Mouse (Mus musculus): ENCODE measurements around the gene Sirt4. TPM values are rescaled to one million over a fixed set of nuclear protein-coding genes. Genes with fewer than 3 reads are reported as not detected.
"Not testable (repeated sequence)": the region's sequence is repeated elsewhere in the genome, so short reads cannot be mapped to it uniquely, and the experiment has no call there.

Gene Sirt4
- 3.1 and 5.9 TPM in 2 replicates for total RNA-seq (2015; ENCODE audit: low replicate concordance)
- 0.60 and 2.0 TPM in 2 replicates for total RNA-seq (2017; ENCODE audit: low replicate concordance)

DNA sequence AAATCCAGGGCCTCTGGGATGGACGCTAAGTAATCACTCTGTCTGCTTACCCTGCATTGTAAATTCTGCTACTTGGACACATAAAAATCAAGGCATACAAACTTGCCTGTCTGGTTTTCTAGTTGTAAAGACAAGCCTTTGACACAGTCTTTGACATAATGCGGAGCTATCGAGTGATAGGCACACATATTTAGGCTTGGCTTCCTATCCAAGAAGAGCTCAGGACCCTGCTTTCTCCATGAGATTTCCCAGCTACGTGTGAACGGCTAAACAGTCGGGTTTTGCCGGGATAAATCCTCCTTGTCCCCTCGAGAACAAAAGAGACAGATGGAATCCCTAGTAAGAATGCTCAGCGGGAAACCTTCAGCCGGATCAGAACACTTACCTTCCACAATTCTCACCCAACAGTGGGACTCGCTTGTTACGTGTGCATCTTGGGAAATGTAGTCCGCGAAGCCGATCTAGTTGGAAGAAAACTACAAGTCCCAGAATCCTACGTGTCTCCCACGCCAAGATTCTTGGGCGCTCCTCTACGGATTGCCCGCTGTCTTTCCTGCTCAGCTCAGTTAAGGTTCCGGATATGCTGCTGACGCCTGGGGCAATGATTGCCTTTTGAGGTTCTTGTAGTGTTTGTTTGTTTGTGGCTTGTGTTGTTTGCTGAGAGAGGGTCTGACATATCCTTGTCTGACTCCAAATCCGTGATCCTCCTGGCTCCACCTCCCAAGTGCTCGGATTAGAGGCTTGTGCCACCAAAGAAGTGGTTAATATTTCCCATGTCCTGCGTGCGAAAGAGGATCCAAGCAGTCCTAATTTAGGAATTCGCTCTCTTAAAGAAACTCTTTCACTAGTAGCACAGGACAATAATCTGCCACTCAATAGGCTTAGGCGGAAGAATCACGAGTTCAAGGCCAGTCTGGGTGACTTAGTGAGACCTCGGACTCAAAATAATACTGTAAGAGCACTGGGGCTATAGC is at the start of gene Sirt4:
Sirt4 (minus strand) TSS at position 779 of the 974 bp plus-strand sequence.
- peak; percentile 96 for ATAC-seq (replicated peaks; ENCODE audit: low FRiP score, poor library complexity, severe bottlenecking)

DNA sequence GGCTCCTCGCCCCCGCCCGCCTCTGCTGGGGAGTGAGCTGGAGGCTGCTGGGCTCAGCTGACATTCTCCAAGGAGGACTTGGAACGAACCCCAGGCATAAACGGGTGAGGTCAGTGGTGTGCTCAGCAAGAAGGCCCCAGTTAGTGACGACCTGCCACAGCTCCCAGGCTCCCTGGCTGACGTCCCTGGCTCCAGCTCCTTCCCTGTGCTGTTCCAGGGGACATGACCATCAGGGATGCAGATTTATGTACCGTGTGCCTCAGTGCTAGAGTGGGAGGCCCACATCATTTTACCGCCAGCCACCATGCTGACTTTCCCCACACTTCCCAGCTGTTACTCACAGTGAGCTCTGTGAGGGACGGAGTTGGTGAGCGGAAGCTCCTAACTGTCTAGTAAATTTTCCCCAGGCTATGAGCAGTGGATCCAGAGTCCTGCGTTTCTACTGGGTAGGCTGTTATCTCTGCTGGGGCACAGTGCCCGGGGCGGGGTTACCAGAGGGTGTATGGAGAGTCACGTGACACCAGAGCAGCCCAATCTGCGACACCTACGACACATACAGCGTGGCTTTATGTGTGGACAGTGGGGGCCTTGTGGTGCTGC is 47.2 kb upstream of the Sirt4 start:
- peak; percentile 90 for ATAC-seq (replicated peaks; ENCODE audit: low FRiP score, poor library complexity, severe bottlenecking)

DNA sequence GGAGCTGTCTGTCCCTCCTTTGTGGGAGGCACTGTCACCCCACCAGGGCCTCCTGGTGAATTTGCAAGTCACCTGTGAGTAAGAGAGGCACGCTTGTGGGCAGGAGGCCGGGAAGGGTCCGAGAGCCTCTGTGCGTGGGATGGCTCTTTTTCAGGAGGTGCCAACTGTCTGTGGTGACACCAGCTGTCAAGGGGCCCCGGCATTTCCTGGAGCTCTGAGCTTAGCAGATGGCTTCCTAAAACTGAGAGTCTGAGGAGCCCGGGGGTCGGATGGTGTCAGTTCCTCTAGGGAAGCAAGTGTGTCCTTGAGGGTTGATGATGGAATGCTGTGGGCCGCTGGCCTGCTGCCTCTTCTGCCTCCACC is 45.9 kb upstream of the Sirt4 start:
- no peak for ATAC-seq (replicated peaks; ENCODE audit: low FRiP score, poor library complexity, severe bottlenecking)

DNA sequence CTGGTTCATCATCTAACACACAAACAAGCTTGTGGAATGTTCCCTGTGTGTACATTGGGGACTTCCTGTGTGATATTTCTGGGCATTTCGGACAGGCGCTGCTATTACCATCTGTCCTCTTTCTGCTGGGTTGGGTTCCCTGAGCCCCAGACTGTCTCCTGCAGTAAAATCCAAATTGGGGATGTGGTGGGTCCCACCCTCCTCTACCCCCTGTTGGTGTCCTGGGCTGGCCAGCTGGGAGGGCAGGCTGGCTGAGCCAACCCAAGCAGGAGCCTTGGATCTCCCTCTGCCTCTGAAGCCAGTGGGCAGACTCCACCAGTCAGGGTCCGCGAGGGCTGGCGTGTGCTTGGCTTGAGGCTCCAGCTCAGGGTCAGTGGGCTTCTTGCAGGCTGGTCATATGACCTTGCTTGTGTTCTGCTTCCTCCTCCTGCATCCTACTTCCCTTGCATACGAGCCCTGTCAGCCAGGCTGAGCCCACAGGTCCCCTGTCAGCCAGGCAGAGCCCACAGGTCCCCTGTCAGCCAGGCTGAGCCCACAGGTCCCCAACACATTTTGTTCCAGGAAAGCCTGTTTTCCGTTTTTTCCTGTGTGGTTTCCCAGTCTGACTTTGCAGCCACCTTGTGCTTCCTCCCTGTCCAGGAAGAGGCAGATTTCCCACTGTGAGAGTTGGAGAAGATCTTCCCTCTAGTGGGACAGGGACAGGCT is 45.4 kb upstream of the Sirt4 start:
- ATAC-seq (replicated peaks; ENCODE audit: low FRiP score, poor library complexity, severe bottlenecking), result no peak

DNA sequence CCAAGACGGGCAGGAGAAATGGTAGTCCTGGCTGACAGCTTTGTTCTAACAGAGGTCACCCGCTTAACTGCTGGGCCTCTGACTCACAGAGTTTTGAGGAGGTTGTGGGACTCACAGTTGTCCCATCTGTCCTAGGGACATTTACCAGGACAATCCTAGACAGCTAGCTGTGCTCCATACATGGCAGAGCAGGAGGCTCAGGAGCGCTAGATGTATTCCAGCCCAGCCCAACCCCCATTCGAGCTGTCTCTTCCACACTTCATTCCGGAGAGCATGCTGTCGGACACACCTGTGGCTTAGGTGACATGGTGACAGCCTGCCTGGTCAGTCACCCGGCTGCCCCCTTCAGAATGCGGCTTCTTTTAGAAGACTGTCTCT is 44.8 kb upstream of the Sirt4 start:
- no peak for ATAC-seq (replicated peaks; ENCODE audit: low FRiP score, poor library complexity, severe bottlenecking)

DNA sequence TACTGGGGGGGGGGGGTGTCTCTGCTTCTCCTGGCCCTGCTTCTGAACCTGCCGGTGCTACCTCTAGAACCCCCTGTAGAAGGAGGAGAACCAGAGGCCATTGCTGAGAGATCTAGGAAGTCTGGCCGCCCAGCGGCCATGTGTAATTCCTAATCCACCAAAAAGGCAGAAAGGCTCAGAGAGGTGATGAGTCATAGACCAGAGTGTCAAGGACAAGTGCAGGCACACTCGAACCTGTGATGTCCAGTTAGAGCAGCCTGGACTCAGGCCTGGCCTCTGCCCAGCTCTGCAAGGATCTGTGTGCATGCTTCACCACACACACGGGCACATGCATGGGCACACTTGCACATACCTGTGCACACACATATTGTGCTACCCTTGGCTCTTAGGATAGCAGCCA is 43.6 kb upstream of the Sirt4 start:
- no peak for ATAC-seq (replicated peaks; ENCODE audit: low FRiP score, poor library complexity, severe bottlenecking)

DNA sequence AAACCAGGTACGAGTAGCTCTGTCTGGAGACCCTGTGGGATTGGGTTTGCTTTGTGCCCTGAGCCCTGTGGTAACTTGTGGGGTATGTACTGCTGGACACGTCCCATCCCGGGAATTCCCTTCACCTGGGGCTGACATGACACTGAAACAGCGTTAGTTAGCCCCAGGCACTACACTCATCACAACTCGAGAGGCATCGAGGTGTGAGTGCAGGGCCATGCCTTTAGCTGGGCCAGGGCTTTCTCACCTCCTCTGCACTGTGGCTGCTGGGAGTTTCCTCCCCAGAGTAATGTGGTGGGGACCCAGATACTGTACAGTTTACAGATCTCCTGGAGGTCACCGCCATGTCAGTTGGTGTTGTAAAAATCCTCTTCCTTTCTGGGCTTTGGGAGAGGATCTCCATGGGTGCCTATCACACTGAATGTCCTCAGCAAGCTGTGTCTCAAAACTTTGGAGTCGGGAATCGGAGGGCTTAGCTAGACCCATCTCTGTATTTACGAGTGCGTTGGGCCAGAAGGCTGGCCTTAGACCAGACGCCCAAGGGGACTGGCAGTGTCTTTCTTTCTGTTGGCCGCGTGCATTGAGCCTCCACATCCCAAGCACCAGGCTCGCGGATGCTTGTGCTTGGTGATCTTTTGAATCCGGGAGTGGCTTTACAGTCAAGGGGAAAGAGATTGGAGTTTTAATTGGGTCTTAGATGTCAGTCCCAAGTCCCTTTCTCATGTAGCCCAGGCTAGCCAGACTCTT is 42.1 kb upstream of the Sirt4 start:
- no peak for ATAC-seq (replicated peaks; ENCODE audit: low FRiP score, poor library complexity, severe bottlenecking)

DNA sequence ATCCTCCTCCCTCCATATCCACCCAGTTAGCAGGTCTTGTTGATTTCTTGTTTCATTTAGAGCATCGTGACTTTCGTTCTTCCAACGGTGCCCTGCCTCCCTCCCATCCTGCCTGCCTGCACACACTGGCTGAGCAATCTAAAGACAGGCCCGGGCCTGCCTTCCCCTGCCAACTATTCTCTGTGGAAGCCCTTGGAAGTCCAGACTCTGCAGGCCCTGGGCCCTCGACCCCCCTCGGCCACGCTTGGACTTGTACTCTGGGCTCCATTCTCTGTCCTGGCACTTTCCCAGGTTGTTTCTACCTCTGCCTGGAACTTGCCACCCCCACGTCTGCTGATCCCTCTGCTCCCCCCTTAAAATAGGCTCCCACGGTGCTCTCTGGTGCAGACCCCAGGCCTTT is 41.4 kb upstream of the Sirt4 start:
- ATAC-seq (replicated peaks; ENCODE audit: low FRiP score, poor library complexity, severe bottlenecking), result no peak

DNA sequence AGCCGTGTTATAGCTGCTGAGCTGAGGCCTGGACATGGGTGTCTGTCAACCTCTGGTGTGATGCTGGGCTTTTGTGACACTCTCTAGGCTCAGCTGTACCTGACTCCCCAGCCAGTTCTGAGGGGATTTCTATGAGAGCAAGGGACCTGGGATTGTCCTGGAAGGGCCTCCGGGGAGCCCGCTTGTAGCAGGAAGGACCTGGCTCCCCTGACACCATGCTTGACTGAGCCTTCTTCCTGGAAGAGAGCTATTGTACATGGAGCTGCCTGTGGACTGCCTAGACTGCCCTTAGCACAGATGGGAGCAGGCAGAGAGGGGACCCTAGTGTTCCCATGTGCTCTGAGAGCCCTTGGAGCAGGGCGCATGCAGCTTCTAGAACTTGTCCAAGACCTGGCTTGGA is 40.9 kb upstream of the Sirt4 start:
- no peak for ATAC-seq (replicated peaks; ENCODE audit: low FRiP score, poor library complexity, severe bottlenecking)

DNA sequence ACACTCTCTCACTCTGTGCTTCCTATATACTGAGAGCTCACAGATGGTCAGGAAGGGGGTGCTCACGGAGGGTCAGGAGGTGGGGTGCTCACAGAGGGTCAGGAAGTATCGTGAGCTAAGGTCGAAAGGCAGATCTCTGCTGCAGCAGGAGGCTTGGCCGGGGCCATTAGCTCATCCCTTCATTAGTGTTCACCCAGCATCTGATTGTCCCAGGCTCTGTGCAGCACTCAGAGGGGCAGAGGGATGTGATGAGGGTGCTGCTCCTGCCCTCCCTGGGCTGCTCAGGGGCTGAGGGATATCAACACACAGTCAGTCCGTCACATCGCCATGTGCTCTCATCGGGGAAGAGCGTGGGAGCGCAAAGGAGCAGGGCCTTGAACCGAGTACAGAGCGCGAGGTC is 39.9 kb upstream of the Sirt4 start:
- ATAC-seq (replicated peaks; ENCODE audit: low FRiP score, poor library complexity, severe bottlenecking), result no peak

DNA sequence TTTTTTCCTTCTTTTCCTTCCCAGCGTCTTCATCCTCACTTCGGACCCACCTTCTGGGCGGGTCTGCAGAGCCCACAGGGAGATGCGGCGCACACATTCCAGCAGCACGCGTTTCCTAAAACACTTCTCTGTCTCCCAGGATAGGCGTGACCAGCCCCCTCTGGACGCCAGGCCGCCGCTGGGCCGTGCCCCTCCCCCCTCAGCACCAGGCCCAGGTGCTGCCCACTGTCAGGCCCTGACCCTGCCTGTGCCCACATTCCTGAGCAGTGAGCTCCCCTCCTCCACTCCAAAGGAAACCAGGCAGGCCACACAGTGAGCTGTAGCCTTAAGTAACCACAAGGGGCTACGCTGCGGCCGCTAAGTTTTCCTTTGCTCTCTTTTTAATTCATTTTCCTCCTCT is 39.4 kb upstream of the Sirt4 start:
- no peak for ATAC-seq (replicated peaks; ENCODE audit: low FRiP score, poor library complexity, severe bottlenecking)

DNA sequence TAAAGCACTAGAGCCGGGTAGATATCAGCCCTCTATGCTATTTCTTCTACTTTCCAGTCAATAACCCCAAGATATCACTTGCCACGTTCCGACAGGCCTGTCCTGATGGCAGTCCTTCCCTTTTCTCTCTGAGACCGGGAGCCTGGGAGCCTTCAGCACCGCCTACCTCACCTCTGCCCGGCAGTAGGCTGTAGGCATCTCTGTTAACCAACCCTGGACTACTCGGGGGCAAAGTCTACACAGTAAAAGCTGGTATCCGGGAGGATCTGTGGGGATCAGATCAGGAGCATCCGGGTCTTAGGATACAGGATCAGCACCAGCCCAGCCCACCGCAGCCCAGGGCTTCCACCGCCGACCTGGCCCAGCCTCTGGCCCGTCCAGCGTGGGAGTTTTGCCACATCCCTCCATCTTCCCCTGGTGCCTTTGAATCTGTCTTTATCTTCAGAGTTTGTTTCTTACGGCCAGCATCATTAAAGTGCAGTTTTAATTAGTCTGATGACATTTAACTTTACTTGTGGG is 38.5 kb upstream of the Sirt4 start:
- no peak for ATAC-seq (replicated peaks; ENCODE audit: low FRiP score, poor library complexity, severe bottlenecking)

DNA sequence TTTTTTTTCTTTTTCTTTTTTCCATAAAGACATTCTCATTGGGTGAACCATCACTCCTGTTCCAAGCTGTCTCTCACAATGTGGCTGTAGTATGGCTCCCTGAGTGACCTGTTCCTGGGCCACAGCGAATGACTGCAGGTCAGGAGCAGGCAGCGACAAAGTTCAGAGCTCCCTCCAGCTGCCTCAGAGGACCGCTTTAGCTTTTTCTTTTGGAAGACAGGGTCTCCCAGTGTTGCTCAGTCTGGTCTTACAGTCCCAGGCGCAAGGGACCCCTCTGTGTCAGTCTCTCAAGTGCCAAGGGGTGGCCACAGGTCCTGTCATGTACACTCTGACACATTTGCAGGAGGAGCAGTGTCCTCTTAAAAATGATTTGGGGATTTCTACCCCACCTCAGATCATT is 38.0 kb upstream of the Sirt4 start:
- no peak for ATAC-seq (replicated peaks; ENCODE audit: low FRiP score, poor library complexity, severe bottlenecking)

DNA sequence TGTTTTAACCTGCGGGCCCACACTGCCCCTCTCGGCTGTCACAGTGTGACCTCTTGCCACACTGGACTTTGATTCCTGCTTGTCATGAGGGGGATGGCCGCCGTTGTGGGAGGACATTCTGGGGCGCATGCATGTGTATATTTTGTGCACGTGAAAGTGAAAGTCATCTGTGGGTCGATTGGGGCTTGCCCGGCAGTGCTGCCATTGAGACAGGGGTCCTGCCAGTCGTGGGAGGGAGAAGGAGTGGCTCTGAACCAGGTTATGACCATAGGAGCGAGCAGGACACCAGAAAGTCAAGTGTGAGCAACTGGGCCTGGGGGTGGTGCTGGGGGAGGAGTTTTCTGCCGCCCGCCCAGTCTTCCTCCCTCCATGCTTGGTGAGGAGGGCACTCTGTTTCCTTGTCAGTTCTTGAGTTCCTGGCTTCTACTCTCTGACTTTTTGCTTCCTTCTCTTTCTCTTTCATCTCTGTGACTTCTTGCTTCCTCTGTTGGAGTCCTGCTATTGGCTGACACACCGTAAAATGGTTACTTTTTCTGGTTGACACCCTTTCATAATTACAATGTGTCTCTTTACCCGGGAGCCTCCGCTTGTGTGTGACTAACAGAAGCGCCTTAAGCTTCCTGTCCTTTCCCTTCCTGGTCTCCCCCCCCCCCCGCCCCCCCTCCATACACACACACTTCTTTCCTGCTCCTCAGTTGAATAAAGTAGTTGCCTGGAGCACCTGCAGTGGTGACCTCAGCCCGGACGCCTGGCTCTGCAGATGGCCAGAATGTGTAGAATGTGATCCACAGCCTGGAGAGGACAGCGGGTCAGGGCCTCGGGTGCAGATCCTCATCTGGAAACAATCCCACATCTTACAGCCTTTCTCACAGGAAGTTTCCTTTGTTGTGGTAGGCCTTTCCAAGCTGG is 37.3 kb upstream of the Sirt4 start:
- peak; percentile 51; the same call in 1 of the 2 replicates for ATAC-seq (replicated peaks; ENCODE audit: low FRiP score, poor library complexity, severe bottlenecking)

DNA sequence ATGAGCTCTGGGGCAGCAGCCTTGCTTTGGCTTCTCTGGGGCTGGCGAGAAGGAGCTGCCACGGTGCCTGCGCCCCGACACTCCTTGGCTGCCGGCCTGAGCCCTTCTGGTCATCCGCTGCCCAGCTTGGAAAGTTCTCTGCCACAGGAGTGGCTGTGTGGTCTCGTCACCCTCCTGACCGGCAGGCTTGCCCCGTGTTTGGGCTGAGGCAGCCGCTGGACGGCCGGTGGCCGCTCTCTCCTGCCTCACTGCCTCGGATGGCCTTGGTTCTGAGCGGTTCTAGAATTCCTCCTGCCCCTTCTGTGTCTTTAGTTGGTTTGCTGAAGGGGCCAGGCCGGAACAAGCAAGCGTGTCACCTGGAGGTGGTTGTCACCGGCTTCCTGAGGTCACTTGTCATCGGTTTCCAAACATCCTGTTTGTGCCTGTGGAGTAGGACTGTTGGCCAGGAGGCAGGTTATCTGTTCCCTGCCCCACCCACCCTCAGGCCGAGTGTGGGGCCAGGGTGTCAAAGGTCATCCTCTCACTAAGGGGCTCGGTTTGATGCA is 35.9 kb upstream of the Sirt4 start:
- ATAC-seq (replicated peaks; ENCODE audit: low FRiP score, poor library complexity, severe bottlenecking), result no peak

DNA sequence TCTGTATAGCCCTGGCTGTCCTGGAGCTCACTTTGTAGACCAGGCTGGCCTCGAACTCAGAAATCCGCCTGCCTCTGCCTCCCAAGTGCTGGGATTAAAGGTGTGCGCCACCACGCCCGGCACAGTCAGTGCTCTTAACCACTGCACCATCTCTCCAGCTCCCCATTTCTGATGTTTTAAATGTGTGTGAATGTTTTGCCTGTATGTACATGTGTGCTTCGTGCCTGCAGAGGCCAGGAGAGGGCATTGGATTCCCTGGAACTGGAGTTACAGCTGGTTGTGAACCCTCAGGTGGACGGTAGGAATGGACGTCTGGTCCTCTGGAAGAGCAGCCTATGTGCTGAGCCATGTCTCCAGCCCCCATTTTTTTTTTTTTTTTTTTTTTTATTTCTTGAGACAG is 33.7 kb upstream of the Sirt4 start:
- ATAC-seq (replicated peaks; ENCODE audit: low FRiP score, poor library complexity, severe bottlenecking), result not testable (repeated sequence)

DNA sequence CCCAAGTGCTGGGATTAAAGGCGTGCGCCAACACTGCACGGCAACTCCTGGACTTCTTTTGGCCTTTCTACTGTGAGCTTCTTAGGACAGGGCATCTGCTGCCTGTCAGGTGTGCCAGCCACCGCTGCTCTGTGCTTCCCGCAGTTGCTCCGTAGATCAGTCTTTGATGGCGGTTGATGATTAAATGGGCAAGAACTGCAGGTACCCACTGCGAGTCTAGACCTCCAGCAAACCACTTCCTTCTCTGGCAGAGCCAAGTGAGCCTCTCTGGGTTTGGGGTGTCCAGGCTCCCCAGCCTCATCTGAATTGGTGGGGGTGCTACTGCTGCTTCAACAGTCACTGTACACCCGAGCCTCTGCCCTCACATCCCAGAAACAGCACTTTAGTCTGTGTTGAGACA is 33.0 kb upstream of the Sirt4 start:
- ATAC-seq (replicated peaks; ENCODE audit: low FRiP score, poor library complexity, severe bottlenecking), result no peak

DNA sequence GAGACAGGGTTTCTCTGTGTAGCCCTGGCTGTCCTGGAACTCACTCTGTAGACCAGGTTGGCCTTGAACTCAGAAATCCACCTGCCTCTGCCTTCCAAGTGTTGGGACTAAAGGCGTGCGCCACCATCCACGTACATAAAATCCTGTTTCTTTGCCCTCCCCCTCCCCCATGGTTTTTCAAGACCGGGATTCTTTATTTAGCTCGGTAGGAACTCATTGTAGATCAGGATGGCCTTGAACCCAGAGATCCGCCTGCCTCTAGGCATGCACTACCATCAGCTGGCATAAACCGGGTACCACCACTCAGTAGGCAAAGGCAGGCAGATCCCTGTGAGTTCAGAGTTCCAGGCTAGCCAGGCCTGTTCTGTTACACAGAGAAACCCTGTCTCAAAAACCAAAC is 32.4 kb upstream of the Sirt4 start:
- ATAC-seq (replicated peaks; ENCODE audit: low FRiP score, poor library complexity, severe bottlenecking), result no peak
